Mouse (Mus musculus): Measurements from ENCODE around the gene Ralgapa2. TPM values are rescaled to one million over a fixed set of nuclear protein-coding genes. Genes with fewer than 3 reads are reported as not detected.
A peak's percentile ranks its signal among the peaks of the same experiment; 100 is the strongest.

The Ralgapa2 gene
- polyA plus RNA-seq, 1 experiment = 14.5 TPM

DNA sequence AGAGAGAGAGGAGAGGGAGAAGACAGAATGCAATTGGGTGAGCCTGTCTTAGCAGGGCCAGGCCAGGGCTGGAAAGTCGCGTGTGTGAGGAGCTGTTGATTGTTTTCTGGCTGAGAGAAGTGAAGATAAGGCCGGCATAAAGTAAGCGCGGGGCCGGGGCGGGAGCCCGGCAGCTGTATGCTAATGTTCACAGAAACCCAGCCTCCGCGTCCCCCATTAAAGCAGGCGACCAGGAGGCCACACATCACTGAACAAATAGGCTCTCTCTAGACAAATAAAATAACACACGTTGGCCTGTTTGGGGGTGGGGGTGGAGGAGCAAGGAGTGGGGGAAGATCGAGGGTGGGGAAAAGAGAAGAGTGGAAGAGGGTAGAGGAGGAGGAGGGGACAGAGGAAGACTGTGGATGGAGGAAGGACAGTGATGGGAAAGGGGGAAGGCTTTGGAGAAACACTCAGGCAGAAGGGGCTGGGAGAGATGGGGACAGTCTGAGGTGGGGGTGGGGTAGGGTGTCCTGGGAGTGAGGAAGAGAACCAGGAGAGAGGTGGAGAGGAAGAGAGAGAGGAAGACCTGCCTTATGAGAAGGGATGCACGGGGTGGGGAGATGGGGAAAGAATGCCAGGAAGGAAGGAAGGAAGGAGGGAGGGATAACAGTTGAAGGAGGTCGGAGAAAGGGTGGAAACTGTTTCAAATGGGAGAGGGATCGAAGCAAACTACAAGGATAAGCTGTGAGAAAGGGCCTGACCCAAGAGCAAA, 294.7 kb downstream of the Ralgapa2 start:
- no peak for TF ChIP-seq POLR2A (IDR thresholded peaks at IDR 0.05; ENCODE audit: borderline replicate concordance, extremely low read depth, insufficient read depth, insufficient read length, poor library complexity, severe bottlenecking)
- TF ChIP-seq CTCF (IDR thresholded peaks at IDR 0.05; ENCODE audit: borderline replicate concordance, extremely low read depth, insufficient read depth, insufficient read length) = no peak
- DNase-seq (ENCODE audit: low read depth) = peak; percentile 95

DNA sequence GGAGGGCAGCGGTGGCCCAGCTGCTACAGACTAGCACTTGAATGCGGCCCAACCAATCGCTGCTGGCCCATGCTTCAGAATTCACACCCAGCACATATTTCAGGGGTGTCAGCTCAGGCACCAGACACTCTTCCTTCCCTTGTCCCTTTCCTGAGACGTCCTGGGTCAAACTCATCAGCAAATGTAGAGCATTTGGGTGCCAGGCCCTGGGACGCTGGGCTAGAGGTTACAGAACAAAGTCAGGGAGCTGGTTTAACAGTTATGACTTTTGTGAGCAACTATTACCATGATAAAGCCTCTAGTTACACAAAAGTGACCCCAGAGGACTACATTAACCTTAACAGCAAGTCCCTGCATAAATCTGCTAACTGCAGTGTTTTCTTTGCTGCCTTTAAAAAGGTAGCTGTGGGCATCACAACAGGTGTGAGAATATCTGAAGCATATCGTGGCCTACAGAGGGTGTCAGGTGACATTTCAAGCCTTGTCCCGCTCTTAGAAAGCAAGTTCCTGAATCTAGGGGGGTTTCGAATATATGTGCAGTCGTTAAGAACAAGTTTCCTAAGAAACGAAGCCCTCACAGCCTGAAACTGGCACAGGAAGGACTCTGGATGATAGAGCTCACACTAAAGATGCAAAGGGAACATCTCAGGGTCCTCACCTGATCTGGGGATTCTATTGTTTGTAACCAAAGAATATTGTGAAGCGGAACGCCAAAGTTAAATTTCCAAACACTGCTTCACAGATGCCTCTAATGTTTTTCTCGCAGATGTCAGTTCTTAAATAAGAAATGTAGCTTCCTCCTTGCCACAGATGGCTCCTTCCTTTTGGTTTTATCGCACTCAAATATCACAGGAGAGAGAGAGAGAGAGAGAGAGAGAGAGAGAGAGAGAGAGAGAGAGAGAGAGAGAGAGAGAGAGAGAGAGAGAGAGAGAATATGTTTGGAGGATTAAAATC, 295.8 kb downstream of the Ralgapa2 start:
- DNase-seq (ENCODE audit: low read depth) = peak; percentile 65
- TF ChIP-seq POLR2A (IDR thresholded peaks at IDR 0.05; ENCODE audit: borderline replicate concordance, extremely low read depth, insufficient read depth, insufficient read length, poor library complexity, severe bottlenecking) (no peak), CTCF (IDR thresholded peaks at IDR 0.05; ENCODE audit: borderline replicate concordance, extremely low read depth, insufficient read depth, insufficient read length) (no peak)

DNA sequence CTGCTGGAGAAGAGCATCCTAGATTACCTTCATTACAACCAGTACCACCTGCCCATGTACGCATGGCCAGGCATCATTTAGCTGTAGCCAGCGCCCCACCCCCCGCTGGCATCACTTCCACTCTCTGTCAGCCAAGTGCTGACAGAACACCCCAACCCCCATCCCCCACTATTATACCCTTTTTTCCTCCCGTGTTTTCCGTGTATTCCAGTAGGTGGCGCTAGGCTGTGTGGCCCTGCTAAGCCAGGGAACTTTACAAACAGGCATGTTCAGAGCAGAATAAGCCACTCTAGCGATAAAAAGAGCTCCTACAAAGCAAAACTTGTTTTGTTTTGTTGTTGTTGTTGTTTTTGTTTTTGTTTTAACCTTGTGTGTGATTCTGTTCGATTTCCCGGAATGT, 297.4 kb downstream of the Ralgapa2 start:
- DNase-seq (ENCODE audit: low read depth) = peak; percentile 93
- TF ChIP-seq POLR2A (IDR thresholded peaks at IDR 0.05; ENCODE audit: borderline replicate concordance, extremely low read depth, insufficient read depth, insufficient read length, poor library complexity, severe bottlenecking) (no peak), CTCF (IDR thresholded peaks at IDR 0.05; ENCODE audit: borderline replicate concordance, extremely low read depth, insufficient read depth, insufficient read length) (peak; percentile 83; the same call in 1 of the 2 replicates)

DNA sequence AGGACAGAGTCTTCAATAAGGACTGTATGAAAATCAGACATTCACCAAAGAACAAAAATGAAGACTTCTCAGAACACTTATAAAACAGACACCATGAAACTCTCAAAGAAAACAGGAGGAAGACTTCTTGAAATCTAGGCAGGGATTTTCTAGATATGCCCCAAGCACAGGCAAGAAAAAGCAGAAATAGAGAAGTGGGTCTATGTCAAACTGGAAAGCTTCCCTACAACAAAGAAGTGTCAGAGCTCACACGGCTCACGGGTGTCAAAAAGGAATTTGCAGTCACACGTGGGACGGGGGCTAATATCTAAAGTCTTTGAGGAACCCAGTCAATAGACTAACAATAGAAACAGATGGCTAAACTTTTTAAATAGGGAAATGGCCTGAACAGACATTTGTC, 301.2 kb downstream of the Ralgapa2 start:
- TF ChIP-seq CTCF (IDR thresholded peaks at IDR 0.05; ENCODE audit: borderline replicate concordance, extremely low read depth, insufficient read depth, insufficient read length) (no peak), POLR2A (IDR thresholded peaks at IDR 0.05; ENCODE audit: borderline replicate concordance, extremely low read depth, insufficient read depth, insufficient read length, poor library complexity, severe bottlenecking) (no peak)
- DNase-seq (ENCODE audit: low read depth) = no peak

DNA sequence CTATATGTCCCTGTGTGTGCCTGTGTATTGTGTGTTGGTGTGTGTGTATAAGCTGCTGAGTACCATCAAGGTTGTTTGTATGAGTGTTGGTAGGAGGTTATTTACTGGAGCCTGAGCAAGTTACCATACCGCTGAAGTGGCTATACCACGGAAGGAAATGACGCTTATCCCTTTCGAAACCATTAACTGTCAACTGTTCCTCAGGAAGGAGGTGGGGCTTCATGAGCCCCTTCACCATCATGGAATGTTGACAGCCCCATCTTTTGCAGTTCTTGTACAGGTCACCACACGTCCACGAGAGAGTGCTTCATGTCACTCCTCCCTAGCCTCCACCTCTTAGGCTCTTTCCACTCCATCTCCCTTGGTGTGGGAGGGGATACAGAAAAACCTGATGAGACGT, 314.2 kb downstream of the Ralgapa2 start:
- no peak for DNase-seq (ENCODE audit: low read depth)
- TF ChIP-seq CTCF (IDR thresholded peaks at IDR 0.05; ENCODE audit: borderline replicate concordance, extremely low read depth, insufficient read depth, insufficient read length) = no peak
- no peak for TF ChIP-seq POLR2A (IDR thresholded peaks at IDR 0.05; ENCODE audit: borderline replicate concordance, extremely low read depth, insufficient read depth, insufficient read length, poor library complexity, severe bottlenecking)

DNA sequence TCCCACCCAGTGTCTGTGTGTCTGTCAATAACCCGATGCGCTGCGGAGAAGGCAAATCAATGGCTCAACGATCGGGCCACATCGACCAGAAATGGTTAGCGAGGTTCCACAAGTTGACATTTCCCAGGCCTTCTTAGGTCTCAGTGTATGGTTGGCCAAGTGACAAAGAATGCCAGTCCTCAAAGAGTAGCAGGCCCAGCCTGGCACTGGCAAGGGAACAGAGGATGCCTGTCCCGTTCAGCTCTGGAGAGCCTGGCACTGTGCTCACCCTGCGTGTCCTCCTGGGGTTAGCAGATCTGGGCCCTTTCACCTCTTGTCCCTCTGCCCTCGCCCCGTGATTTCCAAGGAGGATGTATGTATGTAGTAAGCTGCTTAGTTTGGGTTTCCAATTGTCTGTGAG, 316.0 kb downstream of the Ralgapa2 start:
- DNase-seq (ENCODE audit: low read depth) = peak; percentile 38

More for the DNA sequence above, 316.0 kb downstream of the Ralgapa2 start:
- no peak for TF ChIP-seq POLR2A (IDR thresholded peaks at IDR 0.05; ENCODE audit: borderline replicate concordance, extremely low read depth, insufficient read depth, insufficient read length, poor library complexity, severe bottlenecking)
